Mouse (Mus musculus): ENCODE measurements around the gene Fam219a. TPM values are rescaled to one million over a fixed set of nuclear protein-coding genes. Genes with fewer than 3 reads are reported as not detected.

Gene Fam219a
- polyA plus RNA-seq, 1 experiment: not detected

GRCm38 (mm10) chr4:41497579-41497978 is 71.8 kb downstream of the Fam219a start:
- peaks cover 21% of the 10 kb centered on the region for H3K4me1 ChIP-seq (ENCODE audit: control insufficient read depth, insufficient read depth, low read length)
- no peak overlapping the region for H3K27ac ChIP-seq (ENCODE audit: insufficient read depth, low read depth, low read length)
- peak overlapping the region; percentile 18 for H3K4me3 ChIP-seq (ENCODE audit: insufficient read depth, low read depth, low read length)
- WGBS: 38% methylated on average over 34 of the region's 34 CpGs
- no peak for TF ChIP-seq POLR2A (IDR thresholded peaks at IDR 0.05; ENCODE audit: insufficient read depth, low read depth, low read length)
- TF ChIP-seq CTCF (IDR thresholded peaks at IDR 0.05; ENCODE audit: insufficient read depth, low read depth, low read length): no peak

DNA sequence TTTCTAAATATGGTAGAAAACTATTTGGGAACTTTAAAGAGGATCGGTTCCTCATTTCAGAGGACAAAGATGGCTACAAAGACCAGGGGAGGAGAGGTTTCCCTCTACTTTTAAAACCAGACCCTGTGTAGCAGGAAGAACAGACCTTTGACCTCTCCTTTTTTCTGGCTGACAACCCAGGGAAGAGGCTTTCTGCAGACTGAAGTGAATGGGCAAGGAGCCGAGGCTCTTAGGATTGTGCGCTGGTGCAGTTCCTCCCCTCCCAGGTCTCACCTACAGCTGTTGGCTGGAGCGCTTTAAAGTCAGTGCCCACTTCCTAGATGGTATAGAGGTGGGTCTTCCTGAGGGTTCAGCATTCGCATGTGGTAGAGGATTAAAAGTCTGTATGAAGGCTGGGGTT is 72.3 kb downstream of the Fam219a start:
- H3K27ac ChIP-seq (ENCODE audit: insufficient read depth, low read depth, low read length): no peak overlapping the region
- no peak overlapping the region for H3K4me3 ChIP-seq (ENCODE audit: insufficient read depth, low read depth, low read length)
- WGBS: 90% methylated on average over 5 of the region's 5 CpGs
- no peak for TF ChIP-seq CTCF (IDR thresholded peaks at IDR 0.05; ENCODE audit: insufficient read depth, low read depth, low read length)
- no peak for TF ChIP-seq POLR2A (IDR thresholded peaks at IDR 0.05; ENCODE audit: insufficient read depth, low read depth, low read length)
- H3K4me1 ChIP-seq (ENCODE audit: control insufficient read depth, insufficient read depth, low read length): peaks cover 16% of the 10 kb centered on the region; the same call in 1 of the 2 replicates

DNA sequence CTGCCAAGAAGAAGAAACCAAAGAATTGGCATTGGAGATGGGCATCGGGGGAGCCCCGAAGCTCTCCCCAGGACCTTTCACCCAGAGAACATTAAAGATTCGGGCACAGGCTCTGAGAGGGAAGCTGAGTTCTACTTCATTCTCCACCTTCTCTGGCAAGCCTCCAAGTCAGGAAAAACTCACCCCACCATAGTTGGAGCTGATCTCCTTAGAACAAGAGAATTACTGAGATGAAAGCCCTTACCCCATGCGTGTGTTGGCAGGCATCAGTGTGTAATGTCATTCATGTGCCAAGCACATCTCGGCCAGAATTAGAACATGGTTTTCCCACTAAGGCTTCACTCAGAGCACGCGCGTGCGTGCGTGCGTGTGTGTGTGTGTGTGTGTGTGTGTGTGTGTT is 73.5 kb downstream of the Fam219a start:
- WGBS: 42% methylated on average over 11 of the region's 11 CpGs
- TF ChIP-seq POLR2A (IDR thresholded peaks at IDR 0.05; ENCODE audit: insufficient read depth, low read depth, low read length): no peak
- TF ChIP-seq CTCF (IDR thresholded peaks at IDR 0.05; ENCODE audit: insufficient read depth, low read depth, low read length): no peak
- no peak overlapping the region for H3K4me3 ChIP-seq (ENCODE audit: insufficient read depth, low read depth, low read length)

GRCm38 (mm10) chr4:41495076-41495475 is 74.3 kb downstream of the Fam219a start:
- WGBS: 80% methylated on average over 4 of the region's 4 CpGs

More for the DNA sequence above, 73.5 kb downstream of the Fam219a start:
- Histone ChIP-seq H3K4me1 (ENCODE audit: control insufficient read depth, insufficient read depth, low read length) (peaks cover 16% of the 10 kb centered on the region; the same call in 1 of the 2 replicates), H3K27ac (ENCODE audit: insufficient read depth, low read depth, low read length) (no peak overlapping the region)

DNA sequence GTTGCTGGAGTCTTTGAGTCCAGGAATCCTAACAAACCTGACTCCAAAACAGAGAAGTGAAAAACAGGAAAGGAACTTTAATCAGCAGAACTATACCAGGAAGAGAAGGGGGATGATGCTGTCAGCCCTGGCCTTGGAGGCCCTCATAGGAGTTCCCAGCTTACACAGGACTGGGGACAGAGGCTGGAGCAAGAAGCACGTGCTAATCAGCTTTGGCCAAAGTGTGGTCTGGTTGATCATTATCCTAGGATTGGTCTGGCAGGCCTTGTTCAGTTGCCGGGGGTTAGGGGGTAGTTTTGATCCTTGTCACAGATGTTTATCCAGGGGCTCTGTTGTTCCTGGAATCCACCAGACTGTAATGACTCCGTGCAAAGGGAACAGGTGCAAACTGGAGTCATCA is 75.0 kb downstream of the Fam219a start:
- Histone ChIP-seq H3K27ac (ENCODE audit: insufficient read depth, low read depth, low read length) (no peak overlapping the region), H3K4me1 (ENCODE audit: control insufficient read depth, insufficient read depth, low read length) (peaks cover 16% of the 10 kb centered on the region; the same call in 1 of the 2 replicates), H3K4me3 (ENCODE audit: insufficient read depth, low read depth, low read length) (no peak overlapping the region)
- 64% methylated on average over 3 of the region's 3 CpGs for WGBS
- no peak for TF ChIP-seq POLR2A (IDR thresholded peaks at IDR 0.05; ENCODE audit: insufficient read depth, low read depth, low read length)
- no peak for TF ChIP-seq CTCF (IDR thresholded peaks at IDR 0.05; ENCODE audit: insufficient read depth, low read depth, low read length)

More at GRCm38 (mm10) chr4:41495076-41495475, 74.3 kb downstream of the Fam219a start:
- TF ChIP-seq POLR2A (IDR thresholded peaks at IDR 0.05; ENCODE audit: insufficient read depth, low read depth, low read length) (no peak), CTCF (IDR thresholded peaks at IDR 0.05; ENCODE audit: insufficient read depth, low read depth, low read length) (no peak)
- peaks cover 16% of the 10 kb centered on the region; the same call in 1 of the 2 replicates for H3K4me1 ChIP-seq (ENCODE audit: control insufficient read depth, insufficient read depth, low read length)
- H3K4me3 ChIP-seq (ENCODE audit: insufficient read depth, low read depth, low read length): no peak overlapping the region
- H3K27ac ChIP-seq (ENCODE audit: insufficient read depth, low read depth, low read length): no peak overlapping the region

GRCm38 (mm10) chr4:41493464-41494116 is 75.7 kb downstream of the Fam219a start:
- Histone ChIP-seq H3K27ac (ENCODE audit: insufficient read depth, low read depth, low read length) (no peak overlapping the region), H3K4me1 (ENCODE audit: control insufficient read depth, insufficient read depth, low read length) (peaks cover 10% of the 10 kb centered on the region; the same call in 1 of the 2 replicates), H3K4me3 (ENCODE audit: insufficient read depth, low read depth, low read length) (no peak overlapping the region)
- 97% methylated on average over 3 of the region's 3 CpGs for WGBS
- TF ChIP-seq CTCF (IDR thresholded peaks at IDR 0.05; ENCODE audit: insufficient read depth, low read depth, low read length) (no peak), POLR2A (IDR thresholded peaks at IDR 0.05; ENCODE audit: insufficient read depth, low read depth, low read length) (no peak)

DNA sequence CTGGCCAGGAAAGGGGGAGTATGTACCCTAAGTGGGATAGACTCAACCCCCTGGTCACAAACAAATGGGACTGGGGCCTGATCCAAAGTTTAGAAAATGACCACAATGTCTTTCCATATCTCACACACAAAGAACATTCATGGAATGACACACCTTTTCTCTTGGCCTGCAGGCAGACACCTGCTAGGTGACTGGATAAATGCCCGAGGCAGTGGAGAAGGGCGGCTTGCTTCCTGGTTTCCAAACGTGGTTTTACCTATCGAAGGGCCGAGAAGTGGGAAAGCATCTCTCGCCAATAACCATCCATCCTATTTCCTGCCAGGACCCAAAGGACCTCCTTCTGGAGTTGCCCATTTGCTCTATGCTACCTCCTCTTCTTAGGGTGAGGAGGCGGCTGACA is 76.4 kb downstream of the Fam219a start:
- TF ChIP-seq POLR2A (IDR thresholded peaks at IDR 0.05; ENCODE audit: insufficient read depth, low read depth, low read length) (no peak), CTCF (IDR thresholded peaks at IDR 0.05; ENCODE audit: insufficient read depth, low read depth, low read length) (no peak)

GRCm38 (mm10) chr4:41481601-41482017 is 87.7 kb downstream of the Fam219a start:
- H3K27ac ChIP-seq (ENCODE audit: insufficient read depth, low read depth, low read length): no peak overlapping the region
- WGBS: 41% methylated on average over 6 of the region's 6 CpGs
- H3K4me3 ChIP-seq (ENCODE audit: insufficient read depth, low read depth, low read length): no peak overlapping the region
- no peak for TF ChIP-seq CTCF (IDR thresholded peaks at IDR 0.05; ENCODE audit: insufficient read depth, low read depth, low read length)
- no peak for TF ChIP-seq POLR2A (IDR thresholded peaks at IDR 0.05; ENCODE audit: insufficient read depth, low read depth, low read length)
- H3K4me1 ChIP-seq (ENCODE audit: control insufficient read depth, insufficient read depth, low read length): peaks cover 7% of the 10 kb centered on the region; the same call in 1 of the 2 replicates

More for the DNA sequence above, 76.4 kb downstream of the Fam219a start:
- H3K4me1 ChIP-seq (ENCODE audit: control insufficient read depth, insufficient read depth, low read length): peaks cover 8% of the 10 kb centered on the region; the same call in 1 of the 2 replicates
- H3K4me3 ChIP-seq (ENCODE audit: insufficient read depth, low read depth, low read length): no peak overlapping the region
- no peak overlapping the region for H3K27ac ChIP-seq (ENCODE audit: insufficient read depth, low read depth, low read length)
- 90% methylated on average over 7 of the region's 7 CpGs for WGBS

DNA sequence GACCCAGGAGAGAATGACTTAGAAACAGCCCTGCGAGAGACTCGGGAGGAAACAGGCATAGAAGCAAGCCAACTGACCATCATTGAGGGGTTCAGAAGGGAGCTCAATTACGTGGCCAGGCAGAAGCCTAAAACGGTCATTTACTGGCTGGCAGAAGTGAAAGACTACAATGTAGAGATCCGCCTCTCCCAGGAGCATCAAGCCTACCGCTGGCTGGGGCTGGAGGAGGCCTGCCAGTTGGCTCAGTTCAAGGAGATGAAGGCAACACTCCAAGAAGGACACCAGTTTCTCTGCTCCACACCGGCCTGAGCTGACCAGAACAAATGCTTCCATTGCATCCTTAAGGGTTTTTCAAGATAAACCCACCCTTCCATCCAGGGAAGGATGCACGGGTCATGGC is 89.1 kb downstream of the Fam219a start:
- WGBS: 54% methylated on average over 8 of the region's 8 CpGs
- TF ChIP-seq POLR2A (IDR thresholded peaks at IDR 0.05; ENCODE audit: insufficient read depth, low read depth, low read length) (no peak), CTCF (IDR thresholded peaks at IDR 0.05; ENCODE audit: insufficient read depth, low read depth, low read length) (no peak)
- Histone ChIP-seq H3K4me3 (ENCODE audit: insufficient read depth, low read depth, low read length) (no peak overlapping the region), H3K4me1 (ENCODE audit: control insufficient read depth, insufficient read depth, low read length) (peaks cover 7% of the 10 kb centered on the region; the same call in 1 of the 2 replicates), H3K27ac (ENCODE audit: insufficient read depth, low read depth, low read length) (no peak overlapping the region; the same call in 1 of the 2 replicates)
